Mouse (Mus musculus) inflammation-experienced regulatory T-cells (primary cell): ENCODE data around the gene Chrdl2. TPM values are rescaled to one million over a fixed set of nuclear protein-coding genes. Genes with fewer than 3 reads are reported as not detected.

Experiments
- polyA plus RNA-seq, 2 experiments: library from polyadenylated mRNA; unstranded; fragments of 100-300 nt; shearing (Covaris generic); gene quantifications; one replicate each; pipeline ENCODE4 v1.2.1; 2017

Gene Chrdl2
- polyA plus RNA-seq = 1 to 10 TPM in 1 of 2 experiments, under 1 TPM in 1; 0.07 to 1.3 TPM

DNA sequence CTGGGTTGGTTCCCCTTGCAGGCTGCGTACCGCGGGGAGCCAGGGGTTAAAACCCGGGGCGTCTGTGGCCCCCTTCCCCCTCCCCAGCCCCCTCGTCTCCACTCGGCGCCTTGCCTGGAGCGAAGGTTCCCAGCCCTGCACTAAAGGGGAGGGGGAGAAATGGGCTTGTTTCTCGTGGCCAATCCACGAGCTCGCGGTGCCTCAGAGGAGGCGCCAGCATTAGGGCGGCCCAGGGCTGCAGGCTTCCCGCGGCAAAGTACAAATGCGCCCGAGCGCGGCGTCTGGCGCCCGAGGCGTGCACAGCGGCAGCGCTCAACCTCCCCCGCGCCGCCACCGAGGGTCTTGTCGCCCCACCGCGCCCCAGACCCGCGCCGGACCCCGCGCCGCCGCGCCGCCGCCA is at the start of gene Chrdl2:
Gene Chrdl2, plus strand, starts transcription at position 383 of the 400 bp plus-strand sequence.

DNA sequence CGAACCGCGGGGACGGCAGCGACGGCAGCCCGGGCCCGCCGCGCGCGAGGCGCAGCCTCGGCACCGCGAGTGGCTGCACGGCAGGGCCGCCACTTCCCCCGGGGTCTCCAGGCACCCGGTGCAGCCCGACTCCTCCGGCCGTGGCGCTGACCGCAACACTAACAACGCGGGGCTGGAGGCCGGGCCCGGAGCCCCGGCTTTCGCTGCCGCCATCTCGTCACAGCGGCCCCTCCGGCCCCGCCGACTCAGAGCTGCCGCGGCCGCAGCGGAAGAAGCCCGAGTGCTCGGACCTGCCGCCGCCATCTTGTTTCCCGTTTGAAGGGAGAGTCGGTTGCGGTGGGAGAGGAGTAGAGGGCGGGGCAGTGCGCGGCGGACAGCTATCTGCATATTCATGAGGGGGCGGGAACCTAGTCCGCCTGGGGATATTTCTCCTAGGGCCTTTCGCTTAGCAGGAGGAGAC is 25.8 kb upstream of the Chrdl2 start, which contains the start of gene Rnf169:
Gene Rnf169, minus strand, starts transcription at position 317 of the 460 bp plus-strand sequence.

Other genes starting within 250 kb of the Chrdl2 start
- gene Olfr521, start 242.7 kb upstream of the Chrdl2 start, polyA plus RNA-seq = not detected
- 10 to 100 TPM; 27.4 to 28.0 TPM for gene Neu3, start 177.8 kb upstream of the Chrdl2 start, polyA plus RNA-seq
- under 1 TPM in 1 of 2 experiments, not detected in 1; 0.30 TPM for gene Xrra1, start 147.1 kb upstream of the Chrdl2 start, polyA plus RNA-seq
- 100 to 1,000 TPM; 417 to 439 TPM for gene Spcs2, start 142.7 kb upstream of the Chrdl2 start, polyA plus RNA-seq
- 10 to 100 TPM; 12.0 to 12.9 TPM for gene Rnf169, start 25.7 kb upstream of the Chrdl2 start, polyA plus RNA-seq
- 10 to 100 TPM; 44.0 to 46.6 TPM for gene Pold3, start 115.4 kb downstream of the Chrdl2 start, polyA plus RNA-seq
- 1 to 10 TPM; 1.9 to 2.2 TPM for gene Lipt2, start 153.1 kb downstream of the Chrdl2 start, polyA plus RNA-seq
- gene Kcne3, start 170.3 kb downstream of the Chrdl2 start, polyA plus RNA-seq = under 1 TPM in 1 of 2 experiments, not detected in 1; 0.53 TPM
- 1 to 10 TPM; 4.7 to 6.5 TPM for gene Pgm2l1, start 221.2 kb downstream of the Chrdl2 start, polyA plus RNA-seq